Mouse (Mus musculus) cerebellum, adult 2 months (tissue): ENCODE measurements around the gene Ncoa4.

Source experiments
- CTCF ChIP-seq: fragments of 200-500 bp; IDR thresholded peaks from 2 replicates; pipeline ENCODE4 v1.5.1; 2011; ENCODE audit warnings: low read depth, mild to moderate bottlenecking, control low read depth, low read length, moderate library complexity, borderline replicate concordance; ENCODE audit not compliant: insufficient read depth
- POLR2A ChIP-seq: fragments of 200-500 bp; IDR thresholded peaks from 2 replicates; pipeline ENCODE4 v1.6.1; 2011; ENCODE audit warnings: low read length, control low read depth, borderline replicate concordance; ENCODE audit not compliant: insufficient read depth

DNA sequence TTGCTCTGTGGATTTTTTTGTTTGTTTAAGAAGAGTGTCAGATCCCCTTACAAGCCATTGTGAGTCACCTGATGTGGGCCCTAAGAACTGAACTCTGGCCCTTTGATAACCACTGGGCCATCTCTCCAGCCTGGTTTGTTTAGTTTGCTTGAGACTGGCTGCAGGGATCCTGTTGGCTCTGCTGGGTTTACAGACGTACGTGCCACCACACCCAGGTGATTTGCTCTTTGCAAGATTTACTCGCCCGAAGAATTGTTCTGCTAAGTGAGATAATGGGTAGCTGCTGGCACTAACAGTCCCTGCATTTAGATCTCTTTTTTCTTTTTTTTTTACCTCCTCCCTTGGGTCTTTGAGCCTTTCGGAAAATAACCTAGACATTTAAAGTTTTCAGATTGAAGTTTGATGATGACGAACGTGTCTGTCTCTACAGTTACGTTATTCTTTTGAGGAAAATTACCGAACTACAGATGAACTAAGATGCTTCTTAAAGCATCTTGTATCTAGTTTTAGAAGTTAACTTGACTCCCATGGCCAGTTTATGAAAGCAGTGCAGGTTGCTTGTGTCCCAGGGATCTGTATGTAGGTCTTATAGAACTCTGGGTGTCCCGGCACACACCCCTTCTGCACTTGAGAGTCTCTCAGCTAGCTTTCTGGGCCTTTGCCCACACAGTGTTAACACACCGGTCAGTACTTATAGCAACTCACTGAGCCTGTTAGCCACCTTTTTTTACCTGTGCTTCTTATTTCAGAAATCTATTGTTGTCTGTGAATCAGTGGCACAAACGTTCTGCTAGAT, 1.6 kb downstream of the Ncoa4 start:
- TF ChIP-seq CTCF (no peak), POLR2A (no peak)
